ENCODE assay signal across 16 mouse cellular contexts in the genomic region with DNA sequence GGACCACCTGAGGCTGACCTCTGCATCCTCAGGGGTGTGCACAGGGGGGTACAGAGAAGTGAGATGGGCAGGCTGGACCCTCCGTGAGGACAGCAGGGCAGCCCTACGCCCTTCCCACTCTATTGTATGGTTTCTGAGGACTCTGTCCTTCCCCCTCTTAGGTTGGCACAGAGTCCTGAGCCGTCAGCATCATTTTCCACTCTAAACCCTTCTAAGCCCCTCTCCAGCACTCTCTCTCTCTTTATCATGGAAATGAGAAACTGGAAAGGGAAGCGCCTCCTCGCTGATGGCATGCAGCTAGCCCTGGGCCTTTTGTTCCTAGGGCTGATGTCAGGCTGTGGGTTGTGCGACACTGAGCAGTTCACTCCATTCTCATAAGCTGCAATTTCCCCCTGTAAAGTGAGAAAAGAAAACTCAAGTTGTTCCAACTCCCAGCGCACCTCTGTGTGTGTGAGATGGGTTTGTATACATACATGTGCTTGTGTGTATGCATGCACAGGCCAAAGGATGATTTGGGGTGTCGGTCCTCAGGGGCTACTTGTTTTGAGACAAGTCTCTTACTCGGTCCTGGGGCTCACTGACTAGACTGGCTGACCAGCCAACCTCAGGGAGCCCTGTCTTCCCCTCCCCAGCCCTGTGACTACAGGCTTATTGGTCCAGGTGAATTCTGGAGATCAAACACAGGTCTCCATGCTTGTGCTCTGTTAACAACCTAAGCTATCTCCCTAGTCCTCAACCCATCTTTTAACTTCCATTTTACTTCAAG. TPM values are rescaled to one million over a fixed set of nuclear protein-coding genes. Genes with fewer than 3 reads are reported as not detected.
DNase-seq lines count a peak whose midpoint lies in the region; ATAC-seq and TF ChIP-seq lines count a peak whose summit lies in the region.
"Had no signal": no experiment of that assay in that cellular context is flagged by ENCODE, and none has a peak within 500 bp of the region (broad histone marks: within the 10 kb centered on the region; RNA-seq: fewer than 3 reads in every experiment).

No protein-coding gene starts in this region.

- no peaks in the 10 kb centered on the region for H3K36me3 ChIP-seq in hindbrain, embryonic 12.5 days
- H3K36me3 ChIP-seq in midbrain, embryonic 14.5 days (ENCODE audit: control insufficient read depth, insufficient read depth, low read length), result no peaks in the 10 kb centered on the region
- H3K36me3 ChIP-seq: heart, embryonic 13.5 days; liver, embryonic 13.5 days; stomach, embryonic 15.5 days had no signal

- no peaks in the 10 kb centered on the region for H3K9me3 ChIP-seq in hindbrain, embryonic 12.5 days (replicated peaks)
- H3K9me3 ChIP-seq in midbrain, embryonic 14.5 days (ENCODE audit: control insufficient read depth, low read length), result no peaks in the 10 kb centered on the region
- H3K9me3 ChIP-seq: heart, embryonic 13.5 days; liver, embryonic 13.5 days; stomach, embryonic 15.5 days had no signal

- peak; percentile 76 for ATAC-seq in hindbrain, embryonic 12.5 days (ENCODE audit: low FRiP score)
- peak; percentile 81 for ATAC-seq in midbrain, embryonic 14.5 days (ENCODE audit: low FRiP score, low TSS enrichment)
- ATAC-seq: Patski had no signal

- TF ChIP-seq CTCF in lung, adult 2 months (IDR thresholded peaks at IDR 0.05; ENCODE audit: insufficient read depth, low read length), result no peak

- TF ChIP-seq POLR2A in lung, adult 2 months (IDR thresholded peaks at IDR 0.05; ENCODE audit: borderline replicate concordance, extremely low read depth, low read depth, low read length), result no peak

- no peak overlapping the region for H3K9ac ChIP-seq in hindbrain, embryonic 12.5 days
- H3K9ac ChIP-seq in midbrain, embryonic 14.5 days (replicated peaks; ENCODE audit: low read length), result no peak overlapping the region
- H3K9ac ChIP-seq: heart, embryonic 13.5 days; liver, embryonic 13.5 days; stomach, embryonic 15.5 days had no signal

- DNase-seq in retina, postnatal 1 day, result peak; percentile 42
- DNase-seq in retina, embryonic 14.5 days (ENCODE audit: low spot score), result no peak
- peak; percentile 79 for DNase-seq in midbrain, embryonic 14.5 days
- DNase-seq in right cerebral cortex, postnatal 25 days, result no peak
- no peak for DNase-seq in kidney, adult 18-20 months
- no peak for DNase-seq in left cerebral cortex, postnatal 10 days (ENCODE audit: extremely low spot score in 1 of 2, low spot score in 2 of 2)
- no peak for DNase-seq in lung, adult 2 months
- DNase-seq: cerebellum, adult 11-12 months; gastrocnemius, postnatal 14 days; layer of hippocampus, adult 9-11 months; liver, embryonic 13.5 days; thymus, postnatal 14 days had no signal

- H3K4me1 ChIP-seq in hindbrain, embryonic 12.5 days, result peaks cover 32% of the 10 kb centered on the region
- peaks cover 25% of the 10 kb centered on the region for H3K4me1 ChIP-seq in midbrain, embryonic 14.5 days (ENCODE audit: control insufficient read depth, insufficient read depth, low read length)
- H3K4me1 ChIP-seq in lung, adult 2 months (ENCODE audit: control insufficient read depth, insufficient read depth, low read length), result no peaks in the 10 kb centered on the region

- H3K27ac ChIP-seq in hindbrain, embryonic 12.5 days, result peak overlapping the region; percentile 62
- peak overlapping the region; percentile 67 for H3K27ac ChIP-seq in midbrain, embryonic 14.5 days (replicated peaks; ENCODE audit: low read depth, low read length)
- H3K27ac ChIP-seq: heart, embryonic 13.5 days; liver, embryonic 13.5 days; stomach, embryonic 15.5 days had no signal

- WGBS in hindbrain, embryonic 12.5 days, result 28% methylated on average over 9 of the region's 9 CpGs
- 6% methylated on average over 9 of the region's 9 CpGs for WGBS in midbrain, embryonic 14.5 days
- WGBS in lung, adult 2 months, result 82% methylated on average over 9 of the region's 9 CpGs

- H3K4me2 ChIP-seq in hindbrain, embryonic 12.5 days (replicated peaks), result 0 out of 2 replicates have a peak overlapping the region, but pooled peaks have one; percentile 11
- no peak overlapping the region for H3K4me2 ChIP-seq in midbrain, embryonic 14.5 days (ENCODE audit: low read length)
- H3K4me2 ChIP-seq: heart, embryonic 13.5 days; liver, embryonic 13.5 days; stomach, embryonic 15.5 days had no signal

- H3K27me3 ChIP-seq in hindbrain, embryonic 12.5 days, result no peaks in the 10 kb centered on the region
- H3K27me3 ChIP-seq in midbrain, embryonic 14.5 days (ENCODE audit: control insufficient read depth, insufficient read depth, low read length), result no peaks in the 10 kb centered on the region
- H3K27me3 ChIP-seq: liver, embryonic 13.5 days; Patski; stomach, embryonic 15.5 days had no signal

- intact Hi-C loops in left cerebral cortex, postnatal 10 days (cut with DNase I), result no loop called here

- no peak overlapping the region for H3K4me3 ChIP-seq in hindbrain, embryonic 12.5 days
- H3K4me3 ChIP-seq in midbrain, embryonic 14.5 days (replicated peaks; ENCODE audit: low read depth, low read length), result no peak overlapping the region
- H3K4me3 ChIP-seq in lung, adult 2 months (replicated peaks; ENCODE audit: extremely low read depth, low read depth, low read length), result no peak overlapping the region
- H3K4me3 ChIP-seq: heart, embryonic 13.5 days; liver, embryonic 13.5 days; stomach, embryonic 15.5 days had no signal

RNA-seq across cellular contexts. Expression of gene Mfap3, which starts 34.7 kb away (rescaled TPM):
- 57.6 and 59.7 TPM in 2 replicates for polyA plus RNA-seq in hindbrain, embryonic 12.5 days (2016; fragmentation: Nextera tagmentation; extraction: Ambion mirVana)
- polyA plus RNA-seq in midbrain, embryonic 14.5 days (2014; fragmentation: Nextera tagmentation; extraction: Ambion mirVana), result 53.4 and 68.1 TPM in 2 replicates
- 10 to 100 TPM; 35.0 to 35.3 TPM for total RNA-seq in left cerebral cortex, postnatal 10 days (2021)
- polyA plus RNA-seq in lung, adult 2 months (2012; rRNA removed), result 10.3 and 11.0 TPM in 2 replicates

RNA-seq across cellular contexts. Expression of gene Fam114a2, which starts 34.8 kb away (rescaled TPM):
- polyA plus RNA-seq in hindbrain, embryonic 12.5 days (2016; fragmentation: Nextera tagmentation; extraction: Ambion mirVana), result 86.3 and 88.2 TPM in 2 replicates
- polyA plus RNA-seq in midbrain, embryonic 14.5 days (2014; fragmentation: Nextera tagmentation; extraction: Ambion mirVana), result 62.4 and 70.0 TPM in 2 replicates
- total RNA-seq in left cerebral cortex, postnatal 10 days (2021), result 10 to 100 TPM; 25.2 to 29.2 TPM
- polyA plus RNA-seq in lung, adult 2 months (2012; rRNA removed), result 20.2 and 30.6 TPM in 2 replicates

Comparison
In these comparisons a context has a peak if more than half of its experiments do, and no peak if none do; other contexts are left out.
1. DNase-seq: peak in retina, postnatal 1 day (single experiment) and midbrain, embryonic 14.5 days (single experiment); none in retina, embryonic 14.5 days (single experiment), right cerebral cortex, postnatal 25 days (single experiment), kidney, adult 18-20 months (single experiment), left cerebral cortex, postnatal 10 days (0 of 2) and lung, adult 2 months (single experiment).